Mouse (Mus musculus): ENCODE results near the gene AK157302.

GRCm38 (mm10) chr13:21502296-21502695, 7.3 kb downstream of the AK157302 start:
- TF ChIP-seq CTCF (IDR thresholded peaks at IDR 0.05; ENCODE audit: extremely low read depth, insufficient read length, insufficient replicate concordance, low read depth, low read length) (no peak), POLR2A (IDR thresholded peaks at IDR 0.05; ENCODE audit: low read depth, low read length) (no peak)
